Mouse (Mus musculus): ENCODE measurements around the gene Taco1. TPM values are rescaled to one million over a fixed set of nuclear protein-coding genes. Genes with fewer than 3 reads are reported as not detected.

Gene Taco1
- polyA plus RNA-seq, 1 experiment = 10.2 TPM

Other genes starting within 250 kb of the Taco1 start
- 75.4 and 75.7 TPM in 2 replicates for gene Cyb561, start 112.7 kb upstream of the Taco1 start, polyA plus RNA-seq (2012; rRNA removed)
- 70.6 and 321 TPM in 2 replicates for gene Ace, start 98.1 kb upstream of the Taco1 start, polyA plus RNA-seq (2012; rRNA removed)
- 0.05 TPM in 1 of 2 replicates, not detected in the other for gene Ace3, start 71.4 kb upstream of the Taco1 start, polyA plus RNA-seq (2012; rRNA removed)
- 1.3 and 2.0 TPM in 2 replicates for gene Kcnh6, start 57.9 kb upstream of the Taco1 start, polyA plus RNA-seq (2012; rRNA removed)
- 27.3 and 41.3 TPM in 2 replicates for gene Dcaf7, start 29.2 kb upstream of the Taco1 start, polyA plus RNA-seq (2012; rRNA removed)
- 15.0 and 23.5 TPM in 2 replicates for gene Map3k3, start 18.6 kb downstream of the Taco1 start, polyA plus RNA-seq (2012; rRNA removed)
- not detected in 2 replicates for gene Gm10840, start 94.8 kb downstream of the Taco1 start, polyA plus RNA-seq (2012; rRNA removed)
- 32.3 and 40.7 TPM in 2 replicates for gene Limd2, start 94.8 kb downstream of the Taco1 start, polyA plus RNA-seq (2012; rRNA removed)
- gene Strada, start 136.1 kb downstream of the Taco1 start, polyA plus RNA-seq (2012; rRNA removed) = 10.9 and 12.1 TPM in 2 replicates
- 9.5 and 13.7 TPM in 2 replicates for gene Ccdc47, start 150.3 kb downstream of the Taco1 start, polyA plus RNA-seq (2012; rRNA removed)
- 7.6 and 9.9 TPM in 2 replicates for gene Ddx42, start 150.9 kb downstream of the Taco1 start, polyA plus RNA-seq (2012; rRNA removed)
- 13.2 and 16.1 TPM in 2 replicates for gene Ftsj3, start 190.0 kb downstream of the Taco1 start, polyA plus RNA-seq (2012; rRNA removed)
- 55.5 and 62.4 TPM in 2 replicates for gene Psmc5, start 190.1 kb downstream of the Taco1 start, polyA plus RNA-seq (2012; rRNA removed)
- gene Smarcd2, start 206.9 kb downstream of the Taco1 start, polyA plus RNA-seq (2012; rRNA removed) = 136 and 162 TPM in 2 replicates
- 0.11 and 0.12 TPM in 2 replicates for gene Tcam1, start 210.6 kb downstream of the Taco1 start, polyA plus RNA-seq (2012; rRNA removed)
- 0.27 and 0.82 TPM in 2 replicates for gene Gh, start 235.8 kb downstream of the Taco1 start, polyA plus RNA-seq (2012; rRNA removed)
- gene Cd79b, start 248.7 kb downstream of the Taco1 start, polyA plus RNA-seq (2012; rRNA removed) = 39.6 and 60.0 TPM in 2 replicates